Mouse (Mus musculus): ENCODE measurements around the gene Slc44a4.
"Not testable (repeated sequence)": the region's sequence is repeated elsewhere in the genome, so short reads cannot be mapped to it uniquely, and the experiment has no call there.

The Slc44a4 gene

DNA sequence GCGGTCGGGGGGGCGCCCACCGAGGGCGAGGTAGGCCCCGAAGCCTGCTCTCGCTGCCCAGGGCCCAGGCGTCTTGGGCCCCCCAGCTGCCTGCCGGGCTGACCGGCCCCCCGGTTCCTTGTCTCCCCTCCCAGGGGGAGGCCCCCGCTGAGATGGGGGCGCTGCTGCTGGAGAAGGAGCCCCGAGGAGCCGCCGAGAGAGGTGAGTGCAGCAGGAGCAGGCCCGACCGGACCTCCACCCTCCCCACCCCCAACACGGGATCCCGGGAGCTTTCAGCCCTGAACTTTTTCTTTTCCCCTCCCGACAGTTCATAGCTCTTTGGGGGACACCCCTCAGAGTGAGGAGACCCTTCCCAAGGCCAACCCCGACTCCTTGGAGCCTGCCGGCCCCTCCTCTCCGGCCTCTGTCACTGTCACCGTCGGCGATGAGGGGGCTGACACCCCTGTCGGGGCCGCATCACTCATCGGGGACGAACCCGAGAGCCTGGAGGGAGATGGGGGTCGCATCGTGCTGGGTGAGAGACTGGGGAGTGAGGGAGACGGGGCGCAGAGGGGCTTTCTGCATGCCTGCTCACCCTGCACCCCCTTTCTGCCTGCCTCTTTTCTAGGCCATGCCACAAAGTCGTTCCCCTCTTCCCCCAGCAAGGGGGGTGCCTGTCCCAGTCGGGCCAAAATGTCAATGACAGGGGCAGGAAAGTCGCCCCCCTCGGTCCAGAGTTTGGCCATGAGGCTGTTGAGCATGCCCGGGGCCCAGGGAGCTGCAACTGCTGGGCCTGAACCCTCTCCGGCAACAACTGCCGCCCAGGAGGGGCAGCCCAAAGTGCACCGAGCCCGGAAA lies 15.0 kb upstream of the Slc44a4 start:
- no peak for DNase-seq (ENCODE audit: low read depth, low spot score)

DNA sequence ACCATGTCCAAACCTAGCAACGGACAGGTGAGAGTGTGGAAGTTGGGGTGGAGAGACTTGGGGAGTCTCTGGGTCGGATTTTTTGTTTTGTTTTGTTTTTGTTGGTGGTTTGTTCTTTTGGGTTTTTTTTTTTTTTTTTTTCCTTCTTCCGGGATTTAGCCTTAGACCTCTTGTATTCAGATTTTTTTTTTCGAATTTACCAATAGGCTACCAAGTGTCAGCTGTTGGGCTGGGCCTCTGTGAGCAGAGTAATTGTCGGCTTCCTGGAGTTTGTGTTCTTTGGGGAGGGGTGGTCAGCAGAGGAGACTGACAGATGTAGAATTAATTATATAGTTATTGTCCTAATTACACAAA lies 14.4 kb upstream of the Slc44a4 start:
- DNase-seq (ENCODE audit: low read depth, low spot score) = no peak

DNA sequence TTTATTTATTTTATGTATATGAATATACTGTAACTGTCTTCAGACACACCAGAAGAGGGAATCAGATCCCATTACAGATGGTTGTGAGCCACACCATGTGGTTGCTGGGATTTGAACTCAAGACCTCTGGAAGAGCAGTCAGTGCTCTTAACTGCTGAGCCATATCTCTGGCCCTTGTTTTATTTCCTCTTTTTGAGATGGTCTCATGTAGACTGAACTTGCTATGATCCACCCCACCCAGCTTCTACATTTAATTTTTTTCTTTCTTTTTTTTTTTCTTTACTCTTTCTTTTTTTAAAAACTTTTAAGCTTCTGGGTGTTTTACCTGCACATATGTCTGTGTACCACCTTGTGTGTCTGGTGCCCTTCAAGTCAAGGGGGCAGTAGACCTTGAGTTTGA lies 13.4 kb upstream of the Slc44a4 start:
- DNase-seq (ENCODE audit: low read depth, low spot score) = not testable (repeated sequence)

DNA sequence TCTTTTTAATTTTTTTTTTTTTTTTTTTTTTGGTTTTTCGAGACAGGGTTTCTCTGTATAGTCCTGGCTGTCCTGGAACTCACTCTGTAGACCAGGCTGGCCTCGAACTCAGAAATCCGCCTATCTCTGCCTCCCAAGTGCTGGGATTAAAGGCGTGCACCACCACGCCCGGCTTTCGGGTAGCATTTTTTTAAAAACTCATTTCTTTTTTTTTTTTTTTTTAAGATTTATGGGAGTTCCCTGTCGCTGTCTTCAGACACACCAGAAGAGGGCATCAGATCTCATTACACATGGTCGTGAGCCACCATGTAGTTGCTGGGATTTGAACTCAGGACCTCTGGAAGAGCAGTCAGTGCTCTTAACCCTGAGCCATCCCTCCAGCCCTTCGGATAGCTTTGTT lies 12.3 kb upstream of the Slc44a4 start:
- not testable (repeated sequence) for DNase-seq (ENCODE audit: low read depth, low spot score)

DNA sequence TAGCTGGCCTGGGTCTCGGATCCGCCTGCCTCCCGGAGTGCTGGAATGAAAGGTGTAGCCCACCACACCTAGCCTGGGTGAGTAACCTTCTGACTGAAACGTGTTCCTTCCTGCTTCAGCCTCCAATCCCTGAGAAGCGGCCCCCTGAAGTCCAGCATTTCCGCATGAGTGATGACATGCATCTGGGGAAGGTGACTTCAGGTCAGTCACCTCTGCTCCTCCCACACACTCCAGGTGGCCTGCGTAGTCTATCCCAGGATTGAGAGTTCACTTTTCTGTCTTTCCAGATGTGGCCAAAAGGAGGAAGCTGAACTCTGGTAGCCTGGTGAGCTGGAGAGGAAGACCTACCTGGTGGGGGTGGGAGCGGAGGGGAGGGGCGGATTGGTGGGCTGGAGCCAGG lies 11.4 kb upstream of the Slc44a4 start:
- DNase-seq (ENCODE audit: low read depth, low spot score) = no peak

DNA sequence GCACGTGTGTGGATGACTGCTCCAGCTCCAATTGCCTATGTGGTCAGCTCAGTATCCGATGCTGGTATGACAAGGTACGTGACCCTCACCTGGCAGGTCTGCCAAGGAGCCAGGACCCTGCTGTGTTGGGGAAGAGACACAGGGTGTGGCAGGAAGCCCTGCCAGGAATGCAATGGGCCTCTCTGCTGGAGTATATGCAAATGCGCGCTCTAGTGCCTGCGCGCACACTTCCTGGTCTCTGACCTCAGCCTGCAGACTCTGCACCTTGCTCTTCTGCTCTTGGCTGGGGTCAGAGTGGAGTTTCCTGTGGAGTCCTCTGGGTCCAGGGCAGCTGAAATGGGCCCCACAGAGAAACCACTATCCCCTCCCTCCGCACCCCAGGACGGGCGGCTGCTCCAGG lies 3.3 kb upstream of the Slc44a4 start:
- no peak for DNase-seq (ENCODE audit: low read depth, low spot score)

DNA sequence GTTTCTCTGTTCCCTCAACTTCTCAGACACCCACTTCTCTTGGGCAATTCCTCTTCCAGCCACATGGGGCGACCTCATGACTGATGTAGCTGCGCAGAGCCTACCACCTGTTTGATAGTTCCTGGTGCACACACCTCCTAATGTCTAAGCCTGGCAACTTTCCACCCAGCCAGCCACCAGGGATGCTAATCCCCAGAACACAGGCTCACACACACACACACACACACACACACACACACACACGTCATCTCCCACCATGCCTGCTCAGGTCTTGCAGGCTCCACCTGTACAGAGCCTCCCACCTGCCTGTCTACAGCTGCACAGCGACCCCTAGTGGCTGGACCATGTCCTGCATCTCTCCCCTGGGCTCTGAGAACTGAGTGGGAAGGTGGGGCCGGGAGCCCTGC lies 2.3 kb upstream of the Slc44a4 start:
- peak; percentile 64 for DNase-seq (ENCODE audit: low read depth, low spot score)

DNA sequence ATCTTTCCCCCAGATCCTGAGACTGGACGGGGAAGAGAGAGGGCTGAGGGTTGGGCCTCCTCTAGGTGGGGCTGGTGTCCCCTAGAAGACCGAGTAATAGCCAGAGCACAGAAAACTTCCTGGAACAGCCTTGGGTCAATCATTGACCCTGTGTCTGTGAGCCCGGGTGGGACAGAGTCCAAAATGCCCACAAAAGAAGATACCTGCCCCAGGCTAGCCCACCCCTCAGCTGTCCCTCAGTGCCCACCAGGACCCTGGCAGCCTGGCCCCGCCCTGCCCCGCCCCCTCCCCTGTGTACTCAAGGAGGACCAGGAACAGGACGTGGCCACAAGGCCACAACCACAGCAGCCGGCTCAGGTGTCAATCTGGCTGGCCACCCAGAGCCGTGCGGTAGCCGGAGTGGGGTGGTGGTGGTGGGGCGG lies 1.2 kb downstream of the Slc44a4 start:
- no peak for DNase-seq (ENCODE audit: low read depth, low spot score)

DNA sequence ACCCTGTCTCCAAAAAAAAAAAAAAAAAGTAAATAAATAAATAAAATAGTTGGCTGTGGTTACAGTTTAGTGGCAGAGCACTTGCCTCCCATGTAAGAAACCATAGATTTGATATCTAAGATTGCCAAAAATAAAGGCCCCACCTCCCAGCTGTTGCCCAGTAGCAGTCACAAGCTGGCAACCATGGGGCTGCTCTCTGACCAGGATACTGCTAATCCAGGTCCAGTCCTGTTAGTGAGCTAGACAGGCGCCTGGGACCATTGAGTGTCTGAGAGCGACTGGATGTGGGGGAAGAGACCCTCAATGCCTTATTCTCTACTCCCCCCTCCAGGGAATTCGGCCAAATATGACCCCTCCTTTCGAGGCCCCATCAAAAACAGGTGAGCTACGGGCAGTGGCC lies 2.0 kb downstream of the Slc44a4 start:
- DNase-seq (ENCODE audit: low read depth, low spot score) = no peak

DNA sequence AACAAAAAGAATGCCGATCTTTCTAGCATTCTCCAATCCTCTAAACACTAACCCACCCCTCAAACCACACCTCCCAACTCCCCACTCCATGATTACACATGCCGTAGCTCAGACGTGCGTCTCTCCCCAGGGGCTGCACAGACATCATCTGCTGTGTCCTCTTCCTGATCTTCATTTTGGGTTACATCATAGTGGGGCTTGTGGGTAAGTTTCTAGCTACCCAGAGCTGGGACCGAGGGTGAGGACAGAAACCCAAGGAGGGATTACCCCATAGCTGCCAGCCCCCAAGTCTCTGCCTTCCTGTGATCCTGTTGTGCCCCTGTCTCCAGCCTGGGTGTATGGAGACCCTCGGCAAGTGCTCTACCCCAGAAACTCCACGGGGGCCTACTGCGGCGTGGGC lies 2.9 kb downstream of the Slc44a4 start:
- no peak for DNase-seq (ENCODE audit: low read depth, low spot score)

DNA sequence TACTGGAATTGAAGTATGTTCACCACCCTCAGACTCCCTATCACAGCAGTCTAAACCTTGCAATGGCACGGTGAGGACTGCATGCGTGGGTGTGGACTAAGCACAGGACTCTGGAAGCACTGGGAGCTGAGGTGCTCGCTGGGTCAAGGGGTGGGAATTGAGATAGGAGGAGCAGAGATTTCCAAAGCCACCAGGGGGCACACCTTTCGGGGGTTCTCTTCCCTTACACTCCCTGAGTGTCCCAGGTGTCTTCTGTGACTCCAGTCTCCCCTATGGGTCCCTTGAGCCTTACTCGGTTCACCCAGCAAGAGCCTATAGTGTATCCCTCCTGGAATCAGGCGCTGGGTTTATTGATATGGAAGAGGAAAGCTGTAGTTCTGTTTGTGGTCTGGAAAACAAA lies 8.7 kb downstream of the Slc44a4 start:
- no peak for DNase-seq (ENCODE audit: low read depth, low spot score)

DNA sequence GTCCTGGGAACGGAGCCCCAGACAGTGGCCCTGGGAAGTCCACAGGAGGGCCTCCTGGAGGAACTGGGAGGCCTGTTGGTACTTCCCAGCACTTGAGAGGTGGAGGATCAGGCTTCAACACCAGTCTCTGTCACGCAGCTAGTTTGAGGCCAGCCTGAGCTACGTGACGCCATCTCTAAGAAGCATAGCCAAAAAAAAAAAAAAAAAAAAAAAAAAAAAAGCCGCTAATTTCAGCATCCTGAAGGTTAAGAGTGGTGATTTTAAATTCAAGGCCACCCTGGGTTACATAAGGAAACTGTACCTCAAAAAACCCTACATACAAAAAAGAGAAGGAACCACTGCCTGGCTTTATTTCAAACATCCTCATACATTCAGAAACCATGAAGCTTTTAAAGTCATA lies 10.0 kb downstream of the Slc44a4 start:
- DNase-seq (ENCODE audit: low read depth, low spot score) = no peak

DNA sequence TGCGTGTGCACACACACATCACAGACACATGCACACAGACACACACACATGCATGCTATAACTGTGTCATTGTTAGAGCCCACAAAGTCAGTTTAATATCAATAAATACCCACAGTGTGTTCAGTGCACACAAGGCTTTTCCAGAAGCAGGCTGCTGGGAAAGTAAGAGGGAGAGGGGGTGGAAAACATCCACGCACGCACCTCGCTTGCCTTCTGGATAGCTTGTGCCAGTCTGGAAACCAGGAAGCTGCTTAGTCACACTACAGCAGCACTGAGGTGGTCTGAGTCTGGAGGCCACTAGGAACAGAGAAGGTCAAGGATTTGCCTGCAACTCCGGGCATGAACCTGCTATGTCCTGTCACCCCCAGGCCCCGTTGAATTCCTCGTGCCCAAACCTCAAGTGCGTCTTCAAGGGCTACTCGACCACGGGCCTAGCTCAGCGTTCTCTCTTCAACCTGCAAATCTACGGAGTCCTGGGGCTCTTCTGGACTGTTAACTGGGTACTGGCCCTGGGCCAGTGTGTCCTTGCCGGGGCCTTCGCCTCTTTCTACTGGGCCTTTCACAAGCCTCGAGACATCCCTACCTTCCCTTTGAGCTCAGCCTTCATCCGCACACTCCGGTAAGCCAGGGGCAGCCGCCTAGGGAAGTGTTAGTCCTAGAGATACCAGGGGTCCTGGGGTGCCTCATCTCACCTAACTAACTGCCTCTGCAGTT lies 13.2 kb downstream of the Slc44a4 start:
- DNase-seq (ENCODE audit: low read depth, low spot score) = no peak

DNA sequence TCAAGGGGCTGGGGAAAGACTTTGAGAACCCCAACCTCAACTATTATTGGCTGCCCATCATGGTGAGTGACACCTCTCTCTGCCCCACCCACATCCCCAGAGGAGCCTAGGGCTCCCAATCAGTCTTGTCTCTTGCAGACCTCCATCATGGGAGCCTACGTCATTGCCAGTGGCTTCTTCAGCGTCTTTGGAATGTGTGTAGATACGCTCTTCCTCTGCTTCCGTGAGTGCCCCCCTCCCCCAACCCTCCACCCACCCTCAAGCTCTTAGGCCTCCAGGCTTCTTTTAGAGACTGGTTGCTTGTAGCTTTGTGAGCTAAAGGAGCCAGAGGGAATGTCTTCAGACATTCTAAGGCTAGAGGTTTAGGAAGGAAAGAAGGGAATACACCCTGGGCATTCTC lies 14.6 kb downstream of the Slc44a4 start:
- DNase-seq (ENCODE audit: low read depth, low spot score) = no peak

DNA sequence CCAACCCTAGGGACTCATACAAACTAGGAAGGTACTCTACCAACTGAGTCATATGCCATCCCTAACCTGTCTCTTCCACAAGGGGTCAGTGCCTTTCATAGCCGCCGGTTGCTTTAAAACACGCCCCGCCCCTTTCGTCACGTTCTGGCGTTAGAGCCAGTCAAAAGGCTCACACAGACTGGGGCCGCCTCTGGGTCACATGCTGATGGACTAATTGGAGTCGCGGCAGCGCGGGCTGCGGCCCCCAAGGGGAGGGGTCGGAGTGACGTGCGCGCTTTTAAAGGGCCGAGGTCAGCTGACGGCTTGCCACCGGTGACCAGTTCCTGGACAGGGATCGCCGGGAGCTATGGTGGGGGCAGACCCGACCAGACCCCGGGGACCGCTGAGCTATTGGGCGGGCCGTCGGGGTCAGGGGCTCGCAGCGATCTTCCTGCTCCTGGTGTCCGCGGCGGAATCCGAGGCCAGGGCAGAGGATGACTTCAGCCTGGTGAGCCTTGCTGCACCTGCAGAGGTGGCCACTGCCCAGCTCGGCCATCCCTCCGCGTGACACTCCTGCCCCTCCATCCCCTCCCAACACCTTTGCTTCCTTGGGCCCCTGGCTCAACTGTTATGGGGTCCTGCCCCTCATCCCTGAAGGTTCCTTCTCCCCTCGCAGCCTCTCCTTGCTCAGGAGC lies 16.9 kb downstream of the Slc44a4 start, which contains the start of gene Neu1:
TSS of gene Neu1 (plus strand) at position 193 of the 674 bp plus-strand sequence.
- peak; percentile 97 for DNase-seq (ENCODE audit: low read depth, low spot score)

DNA sequence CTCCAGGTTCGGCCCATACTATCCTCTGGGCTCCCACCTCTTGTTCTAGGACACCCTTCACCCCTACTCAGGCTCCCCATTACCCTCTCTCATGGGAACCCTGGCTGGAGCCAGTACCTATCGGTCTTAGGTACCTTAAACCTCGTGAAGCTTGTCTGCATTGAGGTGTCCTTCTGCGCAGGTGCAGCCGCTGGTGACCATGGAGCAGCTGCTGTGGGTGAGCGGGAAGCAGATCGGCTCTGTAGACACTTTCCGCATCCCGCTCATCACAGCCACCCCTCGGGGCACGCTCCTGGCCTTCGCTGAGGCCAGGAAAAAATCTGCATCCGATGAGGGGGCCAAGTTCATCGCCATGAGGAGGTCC lies 17.5 kb downstream of the Slc44a4 start:
- DNase-seq (ENCODE audit: low read depth, low spot score) = no peak

DNA sequence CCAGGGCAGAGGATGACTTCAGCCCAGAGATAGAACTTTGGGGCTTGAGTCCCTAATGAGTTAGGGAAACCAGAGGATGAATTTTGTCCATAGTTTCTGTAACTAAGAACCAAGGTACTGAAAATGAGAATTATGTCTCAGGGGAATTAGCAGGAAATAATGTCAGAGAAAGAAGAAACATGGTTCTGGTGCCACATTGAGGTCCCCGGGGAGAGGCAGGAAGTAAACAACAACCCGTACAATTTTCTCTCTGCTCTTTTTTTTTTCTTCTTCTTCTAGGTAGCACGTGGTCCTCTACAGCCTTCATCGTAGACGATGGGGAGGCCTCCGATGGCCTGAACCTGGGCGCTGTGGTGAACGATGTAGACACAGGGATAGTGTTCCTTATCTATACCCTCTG lies 18.0 kb downstream of the Slc44a4 start:
- no peak for DNase-seq (ENCODE audit: low read depth, low spot score)

DNA sequence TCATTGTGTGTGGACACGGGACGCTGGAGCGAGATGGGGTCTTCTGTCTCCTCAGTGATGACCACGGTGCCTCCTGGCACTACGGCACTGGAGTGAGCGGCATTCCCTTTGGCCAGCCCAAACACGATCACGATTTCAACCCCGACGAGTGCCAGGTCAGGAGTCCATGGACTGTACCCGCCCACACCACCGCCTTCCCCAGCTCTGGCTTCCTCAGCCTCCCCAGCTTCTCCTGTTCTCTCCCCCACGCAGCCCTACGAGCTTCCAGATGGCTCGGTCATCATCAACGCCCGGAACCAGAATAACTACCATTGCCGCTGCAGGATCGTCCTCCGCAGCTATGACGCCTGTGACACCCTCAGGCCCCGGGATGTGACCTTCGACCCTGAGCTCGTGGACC lies 19.8 kb downstream of the Slc44a4 start:
- no peak for DNase-seq (ENCODE audit: low read depth, low spot score)

DNA sequence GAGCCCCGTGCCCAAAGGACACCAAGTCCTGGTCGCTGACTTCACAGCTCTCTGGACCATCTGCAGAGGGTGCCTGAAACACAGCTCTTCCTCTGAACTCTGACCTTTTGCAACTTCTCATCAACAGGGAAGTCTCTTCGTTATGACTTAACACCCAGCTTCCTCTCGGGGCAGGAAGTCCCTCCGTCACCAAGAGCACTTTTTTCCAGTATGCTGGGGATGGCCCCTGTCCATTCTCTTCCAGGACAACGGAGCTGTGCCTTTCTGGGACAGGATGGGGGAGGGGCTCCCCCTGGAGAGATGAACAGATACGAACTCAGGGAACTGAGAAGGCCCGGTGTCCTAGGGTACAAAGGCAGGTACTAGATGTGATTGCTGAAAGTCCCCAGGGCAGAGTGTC lies 20.6 kb downstream of the Slc44a4 start:
- no peak for DNase-seq (ENCODE audit: low read depth, low spot score)

DNA sequence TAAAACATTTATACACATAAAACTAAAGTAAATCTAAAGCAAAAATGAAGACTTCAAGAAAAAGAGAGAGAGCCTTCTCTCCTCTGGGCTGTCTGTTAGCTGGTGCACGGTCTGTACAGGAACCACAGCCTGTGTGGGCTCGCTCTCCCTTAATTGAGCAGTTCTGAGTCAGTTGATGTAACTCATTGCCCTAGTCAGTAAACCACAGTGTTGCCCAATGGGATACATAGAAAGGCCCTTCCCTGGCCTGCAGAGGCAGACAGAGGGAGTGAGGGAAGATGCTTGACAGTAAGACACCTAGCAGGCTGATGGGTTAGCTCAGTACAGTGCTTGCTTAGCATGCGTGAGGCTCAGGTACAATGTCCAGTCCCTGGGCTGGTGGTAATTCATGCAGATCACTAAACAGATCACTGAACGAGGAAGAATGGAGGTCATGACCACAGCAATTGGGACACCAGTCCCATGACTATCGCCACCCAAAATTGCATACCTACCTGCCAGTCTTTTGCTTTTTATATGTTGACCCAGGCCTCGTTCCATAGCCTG lies 23.8 kb downstream of the Slc44a4 start:
- no peak for DNase-seq (ENCODE audit: low read depth, low spot score)

DNA sequence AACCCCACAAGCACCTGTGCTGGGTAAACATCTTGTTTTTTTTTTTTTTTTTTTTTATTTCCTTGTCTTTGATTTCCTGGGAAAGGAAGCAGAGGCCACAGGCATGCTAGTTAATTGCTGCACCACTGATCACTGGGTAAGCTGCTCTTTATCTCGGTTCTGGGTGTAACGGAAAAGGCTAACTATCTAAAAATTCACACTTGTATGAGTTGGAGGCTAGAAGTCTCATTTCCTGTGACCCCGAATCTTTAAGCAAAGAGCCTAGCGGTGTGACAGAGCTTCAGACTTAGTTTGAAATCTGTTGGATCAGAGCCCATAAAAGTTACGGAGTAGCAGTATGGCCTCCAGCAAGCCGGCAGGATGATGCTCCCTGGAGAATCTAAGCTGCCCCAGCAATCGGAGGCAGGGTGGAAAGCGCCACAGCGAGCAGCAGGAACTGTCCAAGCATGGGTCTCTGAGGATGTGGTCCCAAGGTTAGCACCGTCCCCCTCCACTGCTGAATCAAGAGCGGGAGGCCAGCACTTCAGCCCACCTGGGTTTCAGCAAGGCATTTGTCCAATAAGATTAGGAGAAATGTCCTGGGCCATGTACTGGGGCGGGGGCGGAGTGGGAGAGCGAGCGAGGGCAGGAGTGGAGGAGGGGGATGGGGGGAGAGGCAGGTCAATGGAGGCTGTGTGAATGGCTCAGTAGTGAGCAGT lies 27.2 kb downstream of the Slc44a4 start:
- no peak for DNase-seq (ENCODE audit: low read depth, low spot score)
